Mouse (Mus musculus) embryonic facial prominence, embryonic 11.5 days (tissue): ENCODE measurements around the gene Aamdc. TPM values are rescaled to one million over a fixed set of nuclear protein-coding genes. Genes with fewer than 3 reads are reported as not detected.
A peak's percentile ranks its signal among the peaks of the same experiment; 100 is the strongest.

Source experiments
- ATAC-seq: fragments of 200-750 bp; cut with Nextera tagmentation; replicated peaks from 2 replicates; pipeline ENCODE4 v1.8.0; 2017; ENCODE audit warnings: low read depth; ENCODE audit not compliant: insufficient number of reproducible peaks, low FRiP score, low TSS enrichment
- DNase-seq: peaks from one replicate; pipeline ENCODE4 v3.0.0-alpha.2; 2015; ENCODE audit warnings: low spot score
- H3K27ac ChIP-seq: fragments of 300-500 bp; sonication (generic); replicated peaks from 2 replicates; pipeline ENCODE4 v1.5.1; 2014; ENCODE audit warnings: mild to moderate bottlenecking, low read depth, low read length, control low read depth
- H3K27me3 ChIP-seq: fragments of 300-500 bp; sonication (generic); 2 replicates; pipeline ENCODE4 v1.6.1; 2014; ENCODE audit warnings: mild to moderate bottlenecking, low read length, moderate library complexity, mixed read lengths; ENCODE audit not compliant: control insufficient read depth, insufficient read depth
- H3K36me3 ChIP-seq: fragments of 300-500 bp; sonication (generic); replicated peaks from 2 replicates; pipeline ENCODE4 v1.6.1; 2014; ENCODE audit warnings: low read depth, mild to moderate bottlenecking, low read length, moderate library complexity, mixed read lengths; ENCODE audit not compliant: control insufficient read depth, insufficient read depth
- H3K4me1 ChIP-seq: fragments of 300-500 bp; sonication (generic); 2 replicates; pipeline ENCODE4 v1.6.1; 2014; ENCODE audit warnings: low read length, mixed read lengths; ENCODE audit not compliant: control insufficient read depth, insufficient read depth
- H3K4me2 ChIP-seq: fragments of 300-500 bp; sonication (generic); 2 replicates; pipeline ENCODE4 v1.6.1; 2014; ENCODE audit warnings: low read depth, mild to moderate bottlenecking, control low read depth, low read length, moderate library complexity
- H3K4me3 ChIP-seq: fragments of 300-500 bp; sonication (generic); 2 replicates; pipeline ENCODE4 v1.5.1; 2014; ENCODE audit warnings: low read depth, low read length, control low read depth
- H3K9ac ChIP-seq: fragments of 300-500 bp; sonication (generic); replicated peaks from 2 replicates; pipeline ENCODE4 v1.6.1; 2014; ENCODE audit warnings: mild to moderate bottlenecking, control low read depth, low read length
- H3K9me3 ChIP-seq: fragments of 300-500 bp; sonication (generic); replicated peaks from 2 replicates; pipeline ENCODE4 v1.6.1; 2016; ENCODE audit warnings: mild to moderate bottlenecking, low read length, inconsistent platforms, mixed read lengths; ENCODE audit not compliant: control insufficient read depth
- WGBS: fragments of 180-500 bp; shearing (Covaris S2); extraction: QIAGEN DNeasy Blood & Tissue Kit; methylation state at CpG from one replicate; pipeline ENCODE4 v1.1.7; 2014; 5-methylcytosine and 5-hydroxymethylcytosine counted together
- polyA plus RNA-seq: library from polyadenylated mRNA; unstranded; fragments of >200 nt; fragmentation: Nextera tagmentation; extraction: Ambion mirVana; gene quantifications from 2 replicates; pipeline ENCODE4 v1.2.1, GENCODE M21; 2014

The Aamdc gene
- polyA plus RNA-seq, 1 experiment from 2014 or later: 37.2 TPM

- H3K36me3 ChIP-seq: no peaks in the 10 kb centered on the region; the same call in 1 of the 2 replicates
- no peaks in the 10 kb centered on the region for H3K9me3 ChIP-seq
- no peak overlapping the region for H3K27ac ChIP-seq
- no peak for ATAC-seq
- no peak overlapping the region for H3K4me3 ChIP-seq
- H3K4me1 ChIP-seq: no peaks in the 10 kb centered on the region
- no peak for DNase-seq
- no peaks in the 10 kb centered on the region for H3K27me3 ChIP-seq
- WGBS: 41% methylated on average over 3 of the region's 3 CpGs
- H3K9ac ChIP-seq: no peak overlapping the region
- no peak overlapping the region for H3K4me2 ChIP-seq
These were observed 11.2 kb upstream of the Aamdc start for GRCm38 (mm10) chr7:97590488-97590887.

GRCm38 (mm10) chr7:97588506-97588905, 9.2 kb upstream of the Aamdc start:
- 86% methylated on average over 5 of the region's 5 CpGs for WGBS
- DNase-seq (no peak), ATAC-seq (no peak)
- H3K4me3 ChIP-seq: no peak overlapping the region
- no peaks in the 10 kb centered on the region; the same call in 1 of the 2 replicates for H3K36me3 ChIP-seq
- no peaks in the 10 kb centered on the region for H3K9me3 ChIP-seq
- no peak overlapping the region for H3K27ac ChIP-seq
- no peak overlapping the region for H3K4me2 ChIP-seq
- no peak overlapping the region for H3K9ac ChIP-seq
- H3K27me3 ChIP-seq: no peaks in the 10 kb centered on the region
- no peaks in the 10 kb centered on the region for H3K4me1 ChIP-seq

GRCm38 (mm10) chr7:97580843-97581214, 1.5 kb upstream of the Aamdc start:
- peak; percentile 49 for ATAC-seq
- peak; percentile 89 for DNase-seq
- Histone ChIP-seq H3K4me3 (peak overlapping the region; percentile 100), H3K9me3 (no peaks in the 10 kb centered on the region), H3K9ac (peak overlapping the region; percentile 99), H3K27me3 (no peaks in the 10 kb centered on the region), H3K36me3 (no peaks in the 10 kb centered on the region), H3K27ac (peak overlapping the region; percentile 98), H3K4me1 (no peaks in the 10 kb centered on the region), H3K4me2 (peak overlapping the region; percentile 58)
- 0% methylated on average over 11 of the region's 11 CpGs for WGBS

GRCm38 (mm10) chr7:97579976-97580842, 912 bp upstream of the Aamdc start:
- no peaks in the 10 kb centered on the region for H3K9me3 ChIP-seq
- no peaks in the 10 kb centered on the region for H3K4me1 ChIP-seq
- WGBS: 0% methylated on average over 52 of the region's 65 CpGs
- H3K27me3 ChIP-seq: no peaks in the 10 kb centered on the region
- peak; percentile 46 for ATAC-seq
- H3K4me3 ChIP-seq: peak overlapping the region; percentile 100
- H3K27ac ChIP-seq: peak overlapping the region; percentile 98
- H3K9ac ChIP-seq: peak overlapping the region; percentile 99
- no peaks in the 10 kb centered on the region for H3K36me3 ChIP-seq
- DNase-seq: peak; percentile 64
- peak overlapping the region; percentile 58 for H3K4me2 ChIP-seq

- Histone ChIP-seq H3K9ac (peak overlapping the region; percentile 69), H3K36me3 (no peaks in the 10 kb centered on the region), H3K4me2 (peak overlapping the region; percentile 76), H3K9me3 (no peaks in the 10 kb centered on the region), H3K4me1 (no peaks in the 10 kb centered on the region), H3K4me3 (peak overlapping the region; percentile 100), H3K27ac (peak overlapping the region; percentile 52; the same call in 1 of the 2 replicates), H3K27me3 (no peaks in the 10 kb centered on the region)
- DNase-seq: peak; percentile 2
- WGBS: 29% methylated on average over 8 of the region's 8 CpGs
- no peak for ATAC-seq
These were observed 783 bp downstream of the Aamdc start for GRCm38 (mm10) chr7:97578361-97579066.

GRCm38 (mm10) chr7:97570389-97570788, 8.9 kb downstream of the Aamdc start:
- Histone ChIP-seq H3K9me3 (no peaks in the 10 kb centered on the region), H3K36me3 (no peaks in the 10 kb centered on the region), H3K4me2 (no peak overlapping the region), H3K4me1 (no peaks in the 10 kb centered on the region), H3K27ac (no peak overlapping the region), H3K9ac (no peak overlapping the region), H3K27me3 (no peaks in the 10 kb centered on the region), H3K4me3 (no peak overlapping the region)
- ATAC-seq (no peak), DNase-seq (no peak)
- WGBS: 85% methylated on average over 1 of the region's 1 CpGs

GRCm38 (mm10) chr7:97569372-97569771, 9.9 kb downstream of the Aamdc start:
- Histone ChIP-seq H3K4me2 (no peak overlapping the region), H3K36me3 (no peaks in the 10 kb centered on the region), H3K4me3 (no peak overlapping the region), H3K27ac (no peak overlapping the region), H3K27me3 (no peaks in the 10 kb centered on the region), H3K9me3 (no peaks in the 10 kb centered on the region), H3K4me1 (no peaks in the 10 kb centered on the region), H3K9ac (no peak overlapping the region)
- ATAC-seq (no peak), DNase-seq (no peak)
- WGBS: 79% methylated on average over 4 of the region's 4 CpGs

GRCm38 (mm10) chr7:97563576-97563975, 15.7 kb downstream of the Aamdc start:
- DNase-seq: no peak
- no peak for ATAC-seq

More at GRCm38 (mm10) chr7:97563576-97563975, 15.7 kb downstream of the Aamdc start:
- Histone ChIP-seq H3K27ac (no peak overlapping the region), H3K4me3 (no peak overlapping the region), H3K36me3 (no peaks in the 10 kb centered on the region), H3K4me2 (no peak overlapping the region), H3K9me3 (no peaks in the 10 kb centered on the region), H3K27me3 (no peaks in the 10 kb centered on the region), H3K9ac (no peak overlapping the region), H3K4me1 (no peaks in the 10 kb centered on the region)
- WGBS: 89% methylated on average over 2 of the region's 2 CpGs
